Mouse (Mus musculus) left cerebral cortex, adult 18-20 months (tissue): ENCODE measurements around the gene Xbp1. TPM values are rescaled to one million over a fixed set of nuclear protein-coding genes. Genes with fewer than 3 reads are reported as not detected.
A peak's percentile ranks its signal among the peaks of the same experiment; 100 is the strongest.
"Not testable (repeated sequence)": the region's sequence is repeated elsewhere in the genome, so short reads cannot be mapped to it uniquely, and the experiment has no call there.

Experiments used
- DNase-seq, 2 experiments: peaks; one replicate each; pipeline ENCODE4 v3.0.0; 2021 to 2022; ENCODE audit warnings: low spot score in 2 of 2, mixed read lengths in 1 of 2
- total RNA-seq, 2 experiments: library from RNA; stranded (reverse); gene quantifications; 2 replicates each; pipeline ENCODE4 v1.2.3; 2021

The Xbp1 gene
- total RNA-seq, 2 experiments from 2014 or later = 119 to 141 TPM

DNA sequence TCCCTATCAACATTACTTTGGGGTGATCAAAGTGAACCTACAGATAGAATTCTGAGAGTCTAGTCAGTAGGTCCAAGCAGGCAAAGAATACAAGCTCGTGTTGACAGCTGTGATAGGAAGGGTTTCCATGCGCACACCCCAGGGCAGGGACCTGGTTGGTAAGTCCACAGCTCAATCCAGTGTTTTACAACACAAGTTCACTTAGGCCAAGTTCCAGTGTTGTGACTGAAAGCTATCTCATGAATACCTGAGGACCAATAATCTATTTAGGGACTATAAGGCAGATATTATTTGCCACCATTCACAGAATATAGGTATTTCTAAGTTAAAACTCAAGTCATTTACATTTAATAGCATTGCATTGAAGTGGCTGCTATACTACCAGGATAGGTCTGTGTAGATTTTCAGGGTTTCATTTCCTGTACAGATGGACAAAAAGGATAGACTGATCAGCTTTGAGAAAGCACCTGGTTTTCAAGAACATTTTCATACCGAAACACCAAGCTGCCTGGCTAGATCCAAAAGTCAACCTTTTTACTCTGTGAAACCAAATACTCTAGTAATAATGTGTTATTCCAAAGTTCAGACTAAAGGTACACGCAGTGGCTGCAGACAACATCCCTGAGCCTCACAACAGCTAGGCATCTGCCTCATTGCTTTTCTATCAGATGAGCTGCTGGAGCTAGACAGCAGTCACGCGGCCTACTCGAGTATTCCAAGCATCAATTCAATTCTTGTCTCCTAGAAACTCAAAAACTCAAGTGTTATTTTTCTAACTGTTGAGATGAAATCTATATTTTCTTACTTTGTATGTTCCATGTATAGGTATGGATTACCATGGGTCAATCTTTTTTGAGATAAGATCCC, 6.3 kb downstream of the Xbp1 start:
- no peak for DNase-seq

GRCm38 (mm10) chr11:5527865-5528523, 7.5 kb downstream of the Xbp1 start:
- no peak for DNase-seq

- DNase-seq = no peak
These were observed 8.4 kb downstream of the Xbp1 start for GRCm38 (mm10) chr11:5528841-5529240.

DNA sequence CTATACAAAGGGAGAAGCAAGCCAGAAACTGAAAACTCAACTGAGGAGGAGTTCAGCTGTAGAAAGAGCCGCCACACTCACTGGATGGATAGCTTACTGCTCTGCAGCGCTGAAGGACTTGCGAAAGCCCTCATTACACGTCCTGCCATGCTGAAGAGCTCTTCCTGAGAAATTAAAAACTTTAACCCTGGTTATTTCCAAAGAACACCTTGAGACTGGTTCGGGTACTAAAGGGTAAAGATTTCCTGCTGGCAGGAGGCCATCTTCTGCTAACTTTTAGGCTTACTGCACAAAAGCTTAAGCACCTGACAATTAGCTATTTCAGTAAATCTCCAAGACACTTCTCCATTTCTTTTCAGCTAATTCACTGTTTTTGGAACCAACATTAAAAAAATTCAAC, 9.7 kb downstream of the Xbp1 start:
- no peak for DNase-seq

GRCm38 (mm10) chr11:5530717-5531116, 10.3 kb downstream of the Xbp1 start:
- no peak for DNase-seq

- no peak for DNase-seq
These were observed 12.6 kb downstream of the Xbp1 start for GRCm38 (mm10) chr11:5533108-5533507.

GRCm38 (mm10) chr11:5537454-5537853, 17.0 kb downstream of the Xbp1 start:
- not testable (repeated sequence) for DNase-seq

DNA sequence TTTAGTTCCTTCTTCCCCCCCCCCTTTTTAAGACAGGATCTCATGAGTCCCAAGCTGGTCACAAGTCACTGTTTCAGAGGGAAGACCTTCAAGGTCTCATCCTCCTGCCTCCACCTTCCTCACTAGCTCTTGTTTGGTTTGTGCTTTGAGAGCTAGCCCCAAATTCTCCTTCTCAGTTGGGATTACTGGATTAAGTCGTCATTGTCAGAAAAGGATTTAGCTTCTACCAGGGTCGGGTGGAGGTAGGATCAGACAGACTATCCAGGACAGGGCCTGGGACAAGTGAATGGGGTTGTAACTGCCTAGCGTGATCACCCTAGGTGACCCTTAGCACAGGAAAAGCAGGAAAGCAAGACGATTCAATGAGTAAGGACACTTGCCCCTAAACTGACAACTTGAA, 19.9 kb downstream of the Xbp1 start:
- DNase-seq = no peak

DNA sequence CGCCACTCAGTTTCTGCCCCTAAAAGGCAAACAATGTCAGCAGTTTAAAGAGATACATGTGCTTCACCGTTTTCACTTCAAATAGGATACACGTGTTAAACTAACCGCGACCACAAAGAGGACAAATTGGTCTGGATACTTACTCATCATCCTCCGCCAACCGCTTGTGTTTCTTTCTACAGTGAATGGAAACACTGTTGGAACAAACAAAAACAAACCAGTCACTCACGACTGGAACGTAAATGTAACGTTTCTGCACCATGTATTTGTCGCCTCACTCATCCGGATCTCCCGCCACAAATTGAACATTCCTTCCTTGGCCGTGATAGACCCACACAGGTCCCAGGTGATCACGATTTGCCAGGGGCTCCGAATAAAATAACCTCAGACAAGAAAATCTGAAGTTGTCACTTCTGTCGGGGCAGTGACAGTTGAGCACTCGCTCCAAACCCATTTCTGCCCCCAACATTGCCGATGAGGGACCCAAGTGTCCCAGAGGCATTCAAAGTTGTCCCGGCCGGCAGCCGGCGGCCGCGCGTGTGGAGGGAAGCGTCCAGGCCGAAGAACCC, 20.9 kb downstream of the Xbp1 start:
- DNase-seq = no peak

- DNase-seq = peak; percentile 87 to 91
These were observed 21.5 kb downstream of the Xbp1 start, which contains the start of gene Ccdc117 for GRCm38 (mm10) chr11:5541799-5542481. TSS of gene Ccdc117 (minus strand) at chr11:5542187.

- no peak for DNase-seq
These were observed 22.2 kb downstream of the Xbp1 start for GRCm38 (mm10) chr11:5542482-5543185.

DNA sequence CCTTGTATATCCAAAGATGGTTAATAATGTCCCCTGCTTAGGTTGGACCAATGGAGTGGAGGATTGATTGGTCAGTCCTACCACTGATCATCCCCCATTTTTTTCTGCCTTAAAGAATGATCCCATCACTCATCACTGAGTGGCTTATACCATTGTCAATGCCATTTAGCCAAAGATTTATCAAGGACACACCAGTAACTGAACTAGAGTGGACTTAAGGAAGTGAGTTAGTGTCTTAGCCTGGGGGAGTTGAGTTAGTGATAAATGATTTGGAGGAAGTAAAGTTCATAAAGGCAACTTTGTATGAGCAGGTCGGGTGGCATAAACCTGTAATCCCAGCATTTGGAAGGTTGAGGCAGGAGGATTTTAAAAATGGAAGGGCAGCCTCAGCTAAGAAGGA, 22.8 kb downstream of the Xbp1 start:
- no peak for DNase-seq

DNA sequence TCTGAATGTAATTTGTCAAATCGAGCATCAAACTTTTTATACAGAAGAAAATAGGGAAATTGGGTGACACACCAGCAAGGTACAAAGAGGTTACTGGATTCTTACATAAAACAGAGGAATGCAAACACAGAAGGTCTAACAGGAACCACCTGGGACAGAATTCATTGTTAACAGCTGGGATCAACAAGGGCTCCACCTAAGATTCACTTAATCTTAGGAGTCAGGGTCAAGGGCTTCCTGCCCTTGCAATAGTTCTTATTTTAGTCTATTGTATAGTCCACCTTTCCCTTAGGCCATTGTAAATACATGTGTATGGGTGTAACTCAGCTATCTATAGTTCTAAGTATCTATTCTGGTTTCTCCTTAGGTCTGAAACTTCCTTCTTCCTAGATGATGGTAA, 24.2 kb downstream of the Xbp1 start:
- not testable (repeated sequence) for DNase-seq

DNA sequence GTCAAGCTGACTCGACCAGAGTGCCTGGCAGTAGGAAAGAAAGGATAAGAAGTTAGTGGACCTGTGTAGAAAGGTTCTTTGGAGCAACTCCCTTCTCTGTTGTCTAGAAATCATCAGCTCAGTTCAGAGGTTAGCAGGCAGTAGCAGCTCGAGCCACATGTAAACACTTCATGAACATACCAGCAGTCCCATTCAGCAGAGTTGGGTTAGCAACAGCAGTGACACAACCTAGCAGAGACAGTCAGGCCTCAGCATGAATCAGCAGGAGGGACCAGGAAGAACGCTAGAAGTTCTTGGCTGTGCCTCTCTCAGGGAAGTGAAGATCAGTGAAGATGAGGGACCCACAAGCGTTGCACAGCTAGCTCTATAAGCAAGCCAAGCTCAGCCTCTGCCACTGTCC, 25.0 kb downstream of the Xbp1 start:
- no peak for DNase-seq

GRCm38 (mm10) chr11:5546693-5547092, 26.2 kb downstream of the Xbp1 start:
- no peak for DNase-seq

- DNase-seq = no peak
These were observed 31.0 kb downstream of the Xbp1 start for GRCm38 (mm10) chr11:5551430-5551829.

DNA sequence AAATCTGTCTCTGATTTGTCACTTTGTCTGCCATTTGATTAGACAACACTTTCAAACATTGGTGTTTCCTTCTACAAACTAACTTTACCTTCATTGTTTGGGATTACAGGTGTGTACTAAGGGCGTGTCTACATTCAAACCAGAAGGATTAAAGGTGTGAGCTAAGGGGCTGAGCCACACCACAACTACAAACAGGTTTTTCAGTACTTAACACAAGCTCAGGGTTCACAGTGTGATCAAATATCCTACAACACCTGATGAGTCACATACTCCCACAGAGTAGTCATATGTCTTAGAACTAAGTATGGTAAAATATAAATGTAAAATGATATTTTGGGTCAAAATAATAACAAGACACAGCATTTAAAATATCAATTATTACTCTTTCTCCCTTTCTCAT, 31.5 kb downstream of the Xbp1 start:
- no peak for DNase-seq

DNA sequence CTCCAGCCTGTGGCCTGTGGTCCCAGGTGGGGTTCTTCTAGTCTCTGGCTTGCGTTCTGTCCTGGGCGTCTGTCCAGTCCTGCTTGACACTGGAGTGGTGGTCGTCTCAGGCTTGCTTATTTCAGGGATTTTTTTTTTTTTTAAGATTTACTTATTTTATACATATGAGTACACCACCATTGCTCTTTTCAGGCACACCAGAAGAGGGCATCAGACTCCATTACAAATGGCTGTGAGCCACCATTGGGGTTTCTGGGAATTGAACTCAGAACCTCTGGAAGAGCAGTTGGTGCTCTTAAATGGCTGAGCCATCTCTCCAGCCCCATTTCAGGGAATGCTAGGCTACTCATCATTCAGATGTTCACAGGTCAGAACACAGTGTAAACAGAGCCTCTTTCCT, 39.8 kb downstream of the Xbp1 start:
- no peak for DNase-seq

DNA sequence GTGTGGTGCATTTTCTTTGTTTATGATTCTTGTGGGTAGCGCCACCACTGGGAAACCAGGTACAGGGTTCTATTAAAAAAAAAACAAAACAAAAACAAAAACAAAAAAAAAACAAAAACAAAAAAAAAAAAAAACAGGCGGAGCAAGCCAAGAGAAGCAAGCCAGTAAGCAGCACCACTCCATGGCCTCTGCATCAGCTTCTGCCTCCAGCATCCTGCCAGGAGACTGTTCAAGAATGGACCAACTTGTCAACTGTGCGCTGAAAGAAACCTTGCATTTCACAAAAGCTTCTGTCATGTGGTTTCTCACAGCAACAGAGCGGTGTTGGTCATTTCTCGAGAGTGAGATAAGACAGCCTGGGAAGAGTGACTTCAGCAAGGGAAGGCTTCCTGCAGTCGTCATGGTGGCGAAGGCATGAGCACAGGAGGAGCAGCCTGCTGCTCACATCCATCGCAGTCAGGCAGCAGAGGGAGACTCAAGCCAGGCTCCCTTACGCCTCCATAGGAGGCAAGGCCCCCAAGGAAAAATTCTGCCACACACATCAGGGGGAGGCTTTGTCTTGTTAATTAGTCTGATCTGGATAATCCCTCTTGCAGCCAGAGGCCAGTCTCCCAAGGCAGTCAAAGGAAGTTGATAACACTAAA, 42.3 kb downstream of the Xbp1 start:
- no peak for DNase-seq

GRCm38 (mm10) chr11:5563898-5564297, 43.4 kb downstream of the Xbp1 start:
- DNase-seq = no peak

DNA sequence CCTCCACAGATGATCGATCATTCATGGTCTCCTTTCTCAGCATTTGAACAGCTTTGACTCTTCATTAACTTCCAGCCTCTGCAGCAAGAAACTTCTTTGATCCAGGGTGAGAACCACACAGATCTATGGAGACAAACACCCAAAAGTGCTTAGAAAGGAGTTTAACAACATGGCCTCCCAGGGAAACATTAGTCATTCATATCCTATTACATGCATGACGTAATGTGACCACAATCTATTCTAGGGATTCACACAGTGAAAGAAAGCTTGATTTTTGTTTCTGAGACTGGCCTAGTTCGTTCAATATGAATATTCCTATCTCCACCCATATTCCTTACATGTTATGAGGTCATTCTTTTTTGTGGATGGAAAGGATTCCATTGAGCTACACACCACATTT, 45.1 kb downstream of the Xbp1 start:
- DNase-seq = no peak
